Mouse (Mus musculus) small intestine, adult 2 months (tissue): ENCODE data around the gene Tmem268.

Source experiments
- CTCF ChIP-seq: fragments of 200-500 bp; IDR thresholded peaks from 2 replicates; pipeline ENCODE4 v1.5.1; 2012; ENCODE audit warnings: low read depth, mild to moderate bottlenecking, control low read depth, inconsistent platforms, low read length, moderate library complexity, mixed read lengths; ENCODE audit not compliant: insufficient replicate concordance, insufficient read length; ENCODE audit errors: extremely low read depth
- POLR2A ChIP-seq: fragments of 200-500 bp; IDR thresholded peaks from 2 replicates; pipeline ENCODE4 v1.6.1; 2012; ENCODE audit warnings: low read depth, mild to moderate bottlenecking, control low read depth, inconsistent platforms, low read length, moderate library complexity

GRCm38 (mm10) chr4:63561861-63562675, 3.5 kb downstream of the Tmem268 start:
- TF ChIP-seq CTCF (no peak), POLR2A (no peak)
